Mouse (Mus musculus) urinary bladder, adult 18-20 months (tissue): Measurements from ENCODE around the gene Lrmda.
A peak's percentile ranks its signal among the peaks of the same experiment; 100 is the strongest.

Experiments used
- DNase-seq, 2 experiments: peaks; one replicate each; pipeline ENCODE4 v3.0.0; 2022; ENCODE audit warnings: low spot score in 2 of 2, mixed read lengths in 2 of 2

Lrmda gene

DNA sequence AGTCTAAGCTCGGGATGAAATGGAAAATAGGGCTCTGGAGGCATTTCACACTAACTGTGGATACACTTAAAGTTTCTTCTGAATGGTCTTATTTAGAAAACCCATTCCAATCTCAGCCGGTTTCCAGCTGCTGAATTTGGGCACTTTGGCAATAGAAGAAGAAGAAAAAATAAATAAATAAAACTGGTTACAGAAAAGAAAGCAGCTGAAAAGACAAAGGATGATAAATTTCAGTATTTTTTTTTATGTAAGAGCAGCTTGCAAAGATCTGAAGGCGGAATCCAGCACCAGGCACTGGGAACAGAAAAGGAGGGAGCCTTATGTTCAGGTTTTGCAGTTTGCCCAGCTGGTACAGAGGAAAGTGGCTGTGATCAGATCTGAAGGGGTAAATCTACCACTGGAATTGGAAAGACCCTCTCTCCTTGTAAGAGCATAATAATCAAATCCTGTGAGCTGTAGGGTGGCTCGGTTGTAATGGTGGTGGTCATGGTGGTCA lies 478.2 kb downstream of the Lrmda start:
- DNase-seq, result no peak

DNA sequence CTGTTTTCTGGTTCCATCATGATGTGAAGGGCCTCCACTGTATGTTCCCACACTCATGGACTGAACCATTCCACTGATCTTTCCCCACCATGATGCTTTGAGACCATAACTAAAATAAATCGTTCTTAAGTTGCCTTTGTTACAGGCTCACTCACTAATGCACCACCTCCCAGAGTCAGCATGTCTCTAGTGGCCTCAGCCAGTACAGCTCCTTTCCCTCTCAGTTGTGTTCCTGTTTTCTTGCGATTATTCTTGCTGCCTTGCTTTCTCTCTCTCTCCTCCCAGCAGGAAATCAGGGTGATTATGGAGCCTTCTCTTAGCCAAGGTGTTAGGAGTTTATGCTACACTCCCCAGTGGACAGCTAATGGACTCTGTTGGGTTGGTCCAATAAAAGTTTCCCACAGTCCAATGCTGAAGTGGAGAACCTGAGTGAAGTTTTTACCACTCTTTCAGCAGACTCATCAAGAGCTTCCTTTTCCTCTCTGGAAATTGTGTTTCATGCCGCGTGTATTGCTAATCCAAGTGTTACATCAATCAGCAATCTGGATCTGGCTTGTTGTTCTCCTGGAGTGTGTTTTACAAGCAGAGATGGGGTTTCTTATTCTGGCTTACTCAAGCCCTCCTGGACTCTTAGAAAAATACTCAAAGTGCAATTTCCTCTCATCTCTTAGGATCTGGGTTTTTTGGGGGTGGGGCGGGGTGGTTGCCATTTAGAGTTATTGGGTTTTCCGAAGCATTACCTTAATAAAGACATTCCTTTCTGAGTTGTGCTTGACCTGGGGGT lies 490.4 kb downstream of the Lrmda start:
- DNase-seq, result no peak

DNA sequence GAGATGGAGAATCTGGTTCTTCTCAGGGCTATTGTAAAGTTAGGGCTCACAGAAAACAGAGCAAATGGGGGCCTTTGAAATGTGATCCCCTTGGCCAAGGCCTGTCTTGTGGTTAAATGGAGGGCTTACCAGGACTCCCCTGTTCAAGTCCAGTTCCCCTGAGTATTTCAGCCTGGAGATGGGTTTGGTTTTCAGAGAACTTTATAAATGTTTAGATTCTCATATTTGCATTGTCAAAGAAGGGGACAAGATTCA lies 490.9 kb downstream of the Lrmda start:
- no peak for DNase-seq

DNA sequence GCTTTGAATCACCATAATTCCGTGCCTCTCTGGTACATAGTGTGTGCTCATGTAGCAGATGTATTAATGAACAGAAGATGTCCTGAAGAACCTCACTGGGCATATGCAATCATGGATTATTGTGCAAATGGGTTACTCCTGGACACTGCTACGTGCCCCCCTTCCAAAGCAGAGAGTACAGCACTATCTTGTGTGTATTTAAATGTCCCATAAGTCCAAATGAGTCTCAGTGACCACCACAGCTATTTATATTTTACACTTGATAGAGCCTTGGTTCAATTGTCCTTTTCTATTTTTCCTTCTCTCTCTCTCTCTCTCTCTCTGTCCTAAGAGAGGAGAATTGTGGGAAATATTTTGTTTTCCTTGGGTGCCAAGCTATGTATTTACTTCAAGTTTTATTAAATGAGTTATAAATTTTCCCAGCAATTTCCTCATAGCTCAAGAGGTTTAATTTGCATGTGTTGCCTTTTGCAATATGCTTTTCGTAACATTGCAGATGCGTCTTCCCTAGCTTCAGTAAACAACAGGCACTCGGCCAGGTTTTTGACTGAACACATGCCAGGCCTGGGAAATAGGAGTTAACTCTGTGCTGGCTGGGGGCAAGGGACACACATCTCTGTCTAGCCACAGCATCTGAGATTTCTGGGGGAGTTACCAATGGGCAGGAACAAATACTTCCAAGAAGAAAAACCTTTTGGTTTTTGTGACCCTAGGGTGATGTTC lies 495.0 kb downstream of the Lrmda start:
- DNase-seq, result no peak

GRCm38 (mm10) chr14:22530706-22531105 lies 511.2 kb downstream of the Lrmda start:
- no peak for DNase-seq

GRCm38 (mm10) chr14:22533501-22533900 lies 514.0 kb downstream of the Lrmda start:
- no peak for DNase-seq

DNA sequence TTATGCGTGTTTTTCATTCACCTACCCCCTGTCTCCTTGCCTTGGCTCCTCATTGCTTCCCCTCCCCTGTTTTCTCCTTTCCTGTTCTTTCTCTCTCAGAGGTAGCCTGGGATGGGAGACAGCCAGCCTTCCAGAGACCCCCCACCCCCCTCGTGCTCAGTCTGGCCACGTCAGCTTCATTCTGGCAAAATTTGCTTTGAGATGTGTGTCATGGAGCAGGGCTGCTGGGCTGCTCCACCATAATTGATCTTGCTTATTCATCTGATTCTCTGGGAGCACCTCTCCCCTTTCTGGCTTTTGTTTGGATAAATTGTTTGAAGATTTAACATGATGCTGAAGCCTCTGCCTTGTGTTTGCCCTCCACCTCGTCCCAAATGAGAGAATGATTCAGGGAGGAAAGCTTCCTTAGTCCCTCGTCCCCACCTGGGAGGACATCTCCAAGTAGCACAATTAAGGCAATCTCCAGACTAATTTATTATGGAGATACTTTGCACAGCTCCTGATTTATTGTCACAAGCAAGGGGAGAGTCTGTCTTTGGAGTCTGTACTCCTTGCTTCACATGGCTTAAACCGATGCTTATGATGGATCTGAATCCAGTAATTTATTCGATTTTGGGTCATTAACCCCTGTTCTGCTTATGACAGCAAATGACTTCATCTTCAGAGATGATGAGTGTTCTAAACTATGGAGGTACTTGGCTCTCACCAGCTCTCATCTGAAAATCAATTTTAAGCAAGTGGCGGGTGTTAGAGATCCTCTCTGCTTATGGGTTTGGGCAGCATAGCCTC lies 526.6 kb downstream of the Lrmda start:
- no peak for DNase-seq

DNA sequence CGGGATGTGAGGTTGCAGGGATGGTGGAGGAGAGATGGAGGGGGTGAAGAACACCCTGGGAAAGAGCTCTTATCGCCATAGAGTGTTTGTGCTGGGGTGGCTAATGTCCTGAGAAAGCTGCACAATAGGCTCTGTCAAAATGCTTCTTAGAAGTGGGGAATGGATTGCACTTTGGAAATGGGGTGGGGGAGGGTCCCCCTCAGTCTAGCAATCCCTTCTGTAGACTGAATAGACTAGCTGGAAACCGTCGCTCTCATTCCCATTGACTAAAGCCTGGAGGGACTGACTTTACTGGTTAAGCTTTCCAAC lies 527.1 kb downstream of the Lrmda start:
- no peak for DNase-seq

- DNase-seq, result no peak
These were observed 528.8 kb downstream of the Lrmda start for GRCm38 (mm10) chr14:22548286-22548685.

- no peak for DNase-seq
These were observed 529.7 kb downstream of the Lrmda start for GRCm38 (mm10) chr14:22549166-22549565.

DNA sequence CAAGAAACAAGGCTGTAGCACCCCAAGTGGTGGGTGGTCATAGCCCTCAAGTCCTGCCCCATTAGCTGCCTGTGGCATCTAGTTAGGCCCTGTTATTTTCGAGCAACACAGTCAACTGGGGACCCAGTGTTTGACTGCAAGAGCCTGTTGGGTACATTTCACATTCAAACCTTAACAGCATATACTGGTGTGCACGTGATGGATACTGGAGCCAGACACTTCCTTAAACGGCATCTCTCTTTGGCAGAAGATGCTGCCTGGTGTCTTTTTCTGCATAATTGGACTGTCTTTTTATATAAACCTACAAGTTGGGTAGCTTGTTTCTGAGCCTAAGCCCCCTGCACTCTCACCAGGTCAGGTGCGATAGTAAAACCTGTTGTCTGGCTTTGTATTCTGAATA lies 532.8 kb downstream of the Lrmda start:
- no peak for DNase-seq

GRCm38 (mm10) chr14:22552841-22553240 lies 533.3 kb downstream of the Lrmda start:
- DNase-seq, result no peak

- DNase-seq, result no peak
These were observed 534.2 kb downstream of the Lrmda start for GRCm38 (mm10) chr14:22553717-22554116.

DNA sequence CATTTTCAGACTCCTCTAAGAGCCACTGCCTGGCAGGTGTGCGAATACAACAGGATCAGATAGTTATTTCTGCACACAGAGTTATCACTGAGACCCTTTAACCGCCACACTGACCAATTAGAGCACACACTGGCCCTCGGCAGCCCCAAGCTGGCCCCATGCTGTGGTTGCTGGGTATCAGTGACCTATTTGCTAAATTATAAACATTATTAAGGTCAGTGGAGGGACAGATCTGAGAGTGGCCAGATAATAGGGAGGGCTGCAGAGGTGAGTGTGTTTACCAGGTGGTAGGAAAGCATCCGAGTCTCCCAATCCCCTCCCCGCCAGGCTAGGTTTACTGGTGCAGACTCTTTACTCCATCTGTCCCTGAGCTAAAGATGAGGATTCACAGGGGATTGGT lies 553.0 kb downstream of the Lrmda start:
- DNase-seq, result no peak

- DNase-seq, result no peak
These were observed 554.1 kb downstream of the Lrmda start for GRCm38 (mm10) chr14:22573585-22573984.

- DNase-seq, result no peak
These were observed 554.5 kb downstream of the Lrmda start for GRCm38 (mm10) chr14:22574006-22574405.

DNA sequence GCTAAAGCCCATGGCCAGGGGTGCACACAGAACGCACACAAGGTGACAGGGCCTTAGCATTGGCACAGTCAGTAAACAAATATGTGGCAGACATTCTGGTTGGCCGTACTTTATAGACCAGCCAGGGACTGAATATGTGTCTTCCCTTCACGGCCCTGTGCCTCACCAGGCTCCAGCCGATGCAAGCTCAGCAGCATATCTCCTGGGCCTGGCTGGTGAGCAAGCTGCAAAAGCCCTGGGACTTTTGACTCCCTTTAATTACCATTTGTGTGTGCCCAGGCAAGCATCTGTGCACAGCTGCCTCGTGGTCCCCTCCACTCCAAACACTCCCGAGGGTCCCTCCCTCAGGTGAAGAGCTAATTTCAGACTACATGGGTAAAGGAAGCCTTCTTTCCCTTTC lies 556.9 kb downstream of the Lrmda start:
- DNase-seq, result no peak

DNA sequence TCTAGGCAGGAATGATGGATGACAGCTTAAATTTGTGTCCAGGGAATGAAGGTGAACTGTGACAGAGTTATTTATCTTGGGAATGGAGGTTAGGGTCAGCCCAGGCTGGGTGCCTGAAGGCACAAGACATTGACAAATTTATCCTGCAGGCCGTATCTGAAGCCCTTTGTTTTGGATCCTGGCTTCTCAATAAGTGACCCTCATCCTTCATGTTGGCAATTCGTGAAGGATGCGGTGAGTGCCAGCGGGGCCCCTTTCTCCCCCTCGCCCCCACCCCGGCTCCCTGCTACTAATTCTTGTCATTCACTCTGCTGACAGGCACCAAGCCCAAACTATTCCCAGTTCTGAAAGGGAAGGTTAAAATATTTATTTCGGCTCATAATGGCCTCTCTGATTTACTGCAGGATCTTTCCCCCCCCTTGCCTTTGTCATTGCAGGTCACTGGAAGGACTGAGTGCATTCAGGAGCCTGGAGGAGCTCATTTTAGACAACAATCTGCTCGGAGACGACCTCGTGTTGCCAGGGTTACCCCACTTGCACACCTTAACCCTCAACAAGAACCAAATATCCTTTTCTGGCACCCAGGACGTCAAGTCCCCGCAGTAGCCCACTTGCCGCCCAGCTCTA lies 558.0 kb downstream of the Lrmda start:
- DNase-seq, result no peak

GRCm38 (mm10) chr14:22578224-22578623 lies 558.7 kb downstream of the Lrmda start:
- peak; percentile 73 to 79 for DNase-seq

GRCm38 (mm10) chr14:22578986-22579385 lies 559.5 kb downstream of the Lrmda start:
- no peak for DNase-seq

DNA sequence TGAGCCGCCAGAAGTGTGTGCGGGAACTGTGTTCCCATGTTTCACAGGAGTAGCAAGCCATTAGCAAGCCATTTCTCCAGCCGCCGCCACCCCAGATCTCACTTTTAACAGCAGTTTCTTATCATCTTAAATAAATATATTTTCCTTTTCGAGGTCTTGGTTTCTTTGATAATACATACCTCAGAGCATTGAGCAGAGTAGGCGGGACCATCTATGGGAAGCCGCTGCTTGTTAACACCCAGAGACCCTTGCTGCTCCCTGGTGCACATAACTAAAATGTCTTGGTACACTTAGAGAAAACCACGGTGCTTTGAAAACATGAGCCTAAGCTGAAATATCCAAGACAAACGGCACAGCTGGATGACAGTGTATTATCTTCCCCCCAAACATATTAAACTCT lies 562.6 kb downstream of the Lrmda start:
- DNase-seq, result no peak

- DNase-seq, result no peak
These were observed 566.8 kb downstream of the Lrmda start for GRCm38 (mm10) chr14:22586281-22586680.
